Mouse (Mus musculus) liver, embryonic 11.5 days (tissue): Measurements from ENCODE around the gene Rad51c. TPM values are rescaled to one million over a fixed set of nuclear protein-coding genes. Genes with fewer than 3 reads are reported as not detected.
A peak's percentile ranks its signal among the peaks of the same experiment; 100 is the strongest.
"Not testable (repeated sequence)": the region's sequence is repeated elsewhere in the genome, so short reads cannot be mapped to it uniquely, and the experiment has no call there.

Source experiments
- ATAC-seq: fragments of 200-750 bp; cut with Nextera tagmentation; replicated peaks from 2 replicates; pipeline ENCODE4 v1.8.0; 2017; ENCODE audit warnings: moderate number of reproducible peaks, mild to moderate bottlenecking, moderate TSS enrichment, moderate library complexity; ENCODE audit not compliant: low FRiP score
- DNase-seq: peaks from one replicate; pipeline ENCODE4 v3.0.0-alpha.2; 2017; ENCODE audit warnings: low spot score
- H3K27ac ChIP-seq: fragments of 300-500 bp; sonication (generic); 2 replicates; pipeline ENCODE4 v1.5.1; 2014; ENCODE audit warnings: mild to moderate bottlenecking, low read depth, low read length, control low read depth
- H3K27me3 ChIP-seq: fragments of 300-500 bp; sonication (generic); replicated peaks from 2 replicates; pipeline ENCODE4 v1.6.1; 2014; ENCODE audit warnings: low read length, mixed read lengths; ENCODE audit not compliant: control insufficient read depth, insufficient read depth
- H3K36me3 ChIP-seq: fragments of 300-500 bp; sonication (generic); 2 replicates; pipeline ENCODE4 v1.6.1; 2014; ENCODE audit warnings: mild to moderate bottlenecking, low read length, moderate library complexity, mixed read lengths; ENCODE audit not compliant: control insufficient read depth, insufficient read depth
- H3K4me1 ChIP-seq: fragments of 300-500 bp; sonication (generic); replicated peaks from 2 replicates; pipeline ENCODE4 v1.6.1; 2014; ENCODE audit warnings: low read length, mixed read lengths; ENCODE audit not compliant: control insufficient read depth, insufficient read depth
- H3K4me2 ChIP-seq: fragments of 300-500 bp; sonication (generic); 2 replicates; pipeline ENCODE4 v1.6.1; 2014; ENCODE audit warnings: mild to moderate bottlenecking, control low read depth, moderate library complexity
- H3K4me3 ChIP-seq: fragments of 300-500 bp; sonication (generic); 2 replicates; pipeline ENCODE4 v1.5.1; 2014; ENCODE audit warnings: low read depth, low read length, control low read depth
- H3K9ac ChIP-seq: fragments of 300-500 bp; sonication (generic); 2 replicates; pipeline ENCODE4 v1.6.1; 2014; ENCODE audit warnings: low read depth, low read length, control low read depth
- H3K9me3 ChIP-seq: fragments of 300-500 bp; sonication (generic); 2 replicates; pipeline ENCODE4 v1.6.1; 2016; ENCODE audit warnings: low read length, inconsistent platforms, mixed read lengths; ENCODE audit not compliant: control insufficient read depth
- WGBS: fragments of 180-500 bp; shearing (Covaris S2); extraction: QIAGEN DNeasy Blood & Tissue Kit; methylation state at CpG from one replicate; pipeline ENCODE4 v1.1.7; 2014; 5-methylcytosine and 5-hydroxymethylcytosine counted together
- polyA plus RNA-seq: library from polyadenylated mRNA; unstranded; fragments of >200 nt; fragmentation: Nextera tagmentation; extraction: Ambion mirVana; gene quantifications from 2 replicates; pipeline ENCODE4 v1.2.1, GENCODE M21; 2014

The Rad51c gene
- polyA plus RNA-seq, 1 experiment from 2014 or later, result 5.5 TPM

- no peak overlapping the region for H3K4me2 ChIP-seq
- no peak overlapping the region for H3K27ac ChIP-seq
- ATAC-seq (no peak), DNase-seq (no peak)
- H3K9me3 ChIP-seq, result no peaks in the 10 kb centered on the region
- H3K27me3 ChIP-seq, result no peaks in the 10 kb centered on the region
- no peak overlapping the region for H3K4me3 ChIP-seq
- peaks cover 10% of the 10 kb centered on the region; the same call in 1 of the 2 replicates for H3K4me1 ChIP-seq
- H3K36me3 ChIP-seq, result no peaks in the 10 kb centered on the region
- H3K9ac ChIP-seq, result no peak overlapping the region
- 54% methylated on average over 5 of the region's 5 CpGs for WGBS
Observed at GRCm38 (mm10) chr11:87436326-87437232, 31.8 kb upstream of the Rad51c start.

- H3K27me3 ChIP-seq, H3K9me3 ChIP-seq, H3K36me3 ChIP-seq, ATAC-seq, H3K4me3 ChIP-seq, H3K4me2 ChIP-seq, H3K9ac ChIP-seq, H3K27ac ChIP-seq, DNase-seq: not testable (repeated sequence)
- peaks cover 10% of the 10 kb centered on the region; the same call in 1 of the 2 replicates for H3K4me1 ChIP-seq
- 91% methylated on average over 2 of the region's 2 CpGs for WGBS
Observed at GRCm38 (mm10) chr11:87435107-87435506, 30.4 kb upstream of the Rad51c start.

GRCm38 (mm10) chr11:87432933-87433669, 28.3 kb upstream of the Rad51c start:
- Histone ChIP-seq H3K9me3 (no peaks in the 10 kb centered on the region), H3K4me3 (no peak overlapping the region), H3K4me2 (no peak overlapping the region), H3K36me3 (no peaks in the 10 kb centered on the region), H3K27ac (peak overlapping the region; percentile 23), H3K27me3 (no peaks in the 10 kb centered on the region), H3K4me1 (peaks cover 16% of the 10 kb centered on the region), H3K9ac (0 out of 2 replicates have a peak overlapping the region, but pooled peaks have one; percentile 36)
- ATAC-seq, result peak; percentile 86
- 45% methylated on average over 6 of the region's 6 CpGs for WGBS
- no peak for DNase-seq

- Histone ChIP-seq H3K9me3 (no peaks in the 10 kb centered on the region), H3K4me1 (peaks cover 21% of the 10 kb centered on the region), H3K36me3 (no peaks in the 10 kb centered on the region), H3K4me3 (no peak overlapping the region), H3K27ac (no peak overlapping the region), H3K9ac (no peak overlapping the region), H3K4me2 (no peak overlapping the region), H3K27me3 (no peaks in the 10 kb centered on the region)
- no peak for ATAC-seq
- 74% methylated on average over 1 of the region's 1 CpGs for WGBS
- no peak for DNase-seq
Observed at GRCm38 (mm10) chr11:87432447-87432846, 27.7 kb upstream of the Rad51c start.

- not testable (repeated sequence) for H3K4me3 ChIP-seq, H3K4me2 ChIP-seq, H3K36me3 ChIP-seq, ATAC-seq, H3K27me3 ChIP-seq, H3K9ac ChIP-seq, H3K9me3 ChIP-seq, DNase-seq, H3K27ac ChIP-seq
- peaks cover 21% of the 10 kb centered on the region for H3K4me1 ChIP-seq
- 92% methylated on average over 8 of the region's 8 CpGs for WGBS
Observed at GRCm38 (mm10) chr11:87431813-87432212, 27.1 kb upstream of the Rad51c start.

- 66% methylated on average over 2 of the region's 2 CpGs for WGBS
- Histone ChIP-seq H3K4me1 (peaks cover 14% of the 10 kb centered on the region), H3K4me2 (no peak overlapping the region), H3K36me3 (no peaks in the 10 kb centered on the region), H3K27me3 (no peaks in the 10 kb centered on the region), H3K9me3 (no peaks in the 10 kb centered on the region), H3K9ac (no peak overlapping the region), H3K4me3 (no peak overlapping the region), H3K27ac (no peak overlapping the region)
- no peak for DNase-seq
- no peak for ATAC-seq
Observed at GRCm38 (mm10) chr11:87430374-87430773, 25.6 kb upstream of the Rad51c start.

- H3K9me3 ChIP-seq, result no peaks in the 10 kb centered on the region
- no peak overlapping the region for H3K27ac ChIP-seq
- ATAC-seq, result no peak
- no peaks in the 10 kb centered on the region for H3K27me3 ChIP-seq
- WGBS, result 87% methylated on average over 4 of the region's 4 CpGs
- no peak overlapping the region for H3K9ac ChIP-seq
- peaks cover 14% of the 10 kb centered on the region for H3K4me1 ChIP-seq
- DNase-seq, result no peak
- no peak overlapping the region for H3K4me3 ChIP-seq
- H3K4me2 ChIP-seq, result no peak overlapping the region
- H3K36me3 ChIP-seq, result no peaks in the 10 kb centered on the region
Observed at GRCm38 (mm10) chr11:87429363-87429762, 24.6 kb upstream of the Rad51c start.

GRCm38 (mm10) chr11:87428051-87428673, 23.4 kb upstream of the Rad51c start:
- 66% methylated on average over 2 of the region's 2 CpGs for WGBS
- Histone ChIP-seq H3K4me2 (no peak overlapping the region), H3K4me1 (peaks cover 11% of the 10 kb centered on the region), H3K9ac (no peak overlapping the region), H3K4me3 (no peak overlapping the region), H3K36me3 (no peaks in the 10 kb centered on the region), H3K9me3 (no peaks in the 10 kb centered on the region), H3K27ac (peak overlapping the region; percentile 19; the same call in 1 of the 2 replicates), H3K27me3 (no peaks in the 10 kb centered on the region)
- ATAC-seq, result no peak
- DNase-seq, result no peak
